Mouse (Mus musculus) midbrain, embryonic 15.5 days (tissue): ENCODE results near the gene Hk3. TPM values are rescaled to one million over a fixed set of nuclear protein-coding genes. Genes with fewer than 3 reads are reported as not detected.

ENCODE experiments used
- ATAC-seq: fragments of 200-750 bp; cut with Nextera tagmentation; replicated peaks from 2 replicates; pipeline ENCODE4 v1.8.0; 2017; ENCODE audit warnings: moderate TSS enrichment
- H3K27ac ChIP-seq: fragments of 300-500 bp; sonication (generic); 2 replicates; pipeline ENCODE4 v1.5.1; 2015; ENCODE audit warnings: mild to moderate bottlenecking, inconsistent platforms
- H3K27me3 ChIP-seq: fragments of 300-500 bp; sonication (generic); replicated peaks from 2 replicates; pipeline ENCODE4 v1.6.1; 2015; ENCODE audit warnings: inconsistent platforms
- H3K36me3 ChIP-seq: fragments of 300-500 bp; sonication (generic); replicated peaks from 2 replicates; pipeline ENCODE4 v1.6.1; 2015; ENCODE audit warnings: inconsistent platforms
- H3K4me1 ChIP-seq: fragments of 300-500 bp; sonication (generic); 2 replicates; pipeline ENCODE4 v1.6.1; 2015; ENCODE audit warnings: inconsistent platforms
- H3K4me2 ChIP-seq: fragments of 300-500 bp; sonication (generic); 2 replicates; pipeline ENCODE4 v1.6.1; 2015; ENCODE audit warnings: inconsistent platforms, mild to moderate bottlenecking, moderate library complexity
- H3K4me3 ChIP-seq: fragments of 300-500 bp; sonication (generic); 2 replicates; pipeline ENCODE4 v1.5.1; 2015; ENCODE audit warnings: mild to moderate bottlenecking, inconsistent platforms
- H3K9ac ChIP-seq: fragments of 300-500 bp; sonication (generic); 2 replicates; pipeline ENCODE4 v1.6.1; 2015; ENCODE audit warnings: mild to moderate bottlenecking, inconsistent platforms
- H3K9me3 ChIP-seq: fragments of 300-500 bp; sonication (generic); 2 replicates; pipeline ENCODE4 v1.6.1; 2016; ENCODE audit warnings: inconsistent platforms
- WGBS: fragments of 180-500 bp; shearing (Covaris S2); methylation state at CpG from one replicate; pipeline ENCODE4 v1.1.7; 2015; ENCODE audit warnings: mixed read lengths; 5-methylcytosine and 5-hydroxymethylcytosine counted together
- polyA plus RNA-seq: library from polyadenylated mRNA; unstranded; fragments of >200 nt; fragmentation: Nextera tagmentation; extraction: Ambion mirVana; gene quantifications from 2 replicates; pipeline ENCODE4 v1.2.1, GENCODE M21; 2015

Gene Hk3
- 1.3 and 1.4 TPM in 2 replicates for polyA plus RNA-seq

DNA sequence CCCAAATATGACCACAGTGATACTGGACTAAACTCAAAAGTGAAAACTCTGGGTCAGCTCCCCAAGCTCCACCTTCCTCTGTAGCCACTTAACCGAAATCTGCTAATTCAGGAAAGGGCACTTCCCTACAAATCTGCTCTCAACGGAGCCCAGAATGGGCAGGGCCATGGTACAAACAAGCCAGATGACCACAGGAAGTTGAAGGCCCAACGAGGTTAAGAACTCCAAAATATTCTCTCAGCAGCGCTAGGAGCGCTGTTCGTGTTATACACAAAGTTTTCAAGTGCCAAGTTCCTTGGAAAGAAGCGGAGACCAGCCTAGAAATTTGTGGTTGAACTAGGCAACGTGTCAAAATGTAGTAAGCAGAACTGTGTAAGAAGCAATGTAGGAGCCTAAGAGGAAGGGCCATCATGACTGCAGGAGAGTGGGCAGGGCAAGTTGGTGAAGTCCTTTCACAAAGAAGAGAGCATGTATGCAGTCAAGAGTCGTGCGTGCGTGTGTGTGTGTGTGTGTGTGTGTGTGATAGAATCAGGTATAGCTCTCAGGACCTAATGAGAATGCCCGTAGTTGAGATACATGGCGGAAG is at the start of gene Hk3:
Gene Hk3, minus strand, starts transcription at position 192 of the 586 bp plus-strand sequence.
- no peak for ATAC-seq
- Histone ChIP-seq H3K9me3 (no peaks in the 10 kb centered on the region), H3K4me3 (no peak within 1 kb of the TSS), H3K36me3 (no peaks in the 10 kb centered on the region), H3K27me3 (no peaks in the 10 kb centered on the region), H3K4me1 (no peaks in the 10 kb centered on the region), H3K27ac (no peak within 1 kb of the TSS), H3K9ac (no peak within 1 kb of the TSS), H3K4me2 (no peak within 1 kb of the TSS)
- 94% methylated on average over 13 of the region's 13 CpGs for WGBS

DNA sequence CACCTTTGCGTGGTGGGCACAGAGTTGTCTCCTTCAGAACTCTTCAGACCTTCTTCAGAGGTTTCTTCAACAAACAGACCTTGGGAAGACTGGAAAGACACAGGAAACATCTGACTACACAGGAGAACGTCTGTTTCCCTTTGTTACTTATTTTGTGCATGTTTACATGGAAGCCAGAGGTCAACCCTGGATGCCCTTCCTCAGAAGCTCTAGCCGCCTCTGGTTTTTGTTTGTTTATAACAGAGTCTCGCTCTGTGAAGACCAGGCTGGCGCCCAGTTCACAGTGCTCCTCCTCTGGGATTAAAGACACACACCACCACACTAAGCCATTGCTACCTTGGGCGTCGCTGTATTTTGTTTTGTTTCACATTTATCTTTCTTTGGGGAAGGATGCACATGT is 48.5 kb upstream of the Hk3 start:
- H3K4me3 ChIP-seq, result no peak overlapping the region
- no peaks in the 10 kb centered on the region for H3K9me3 ChIP-seq
- no peak overlapping the region for H3K4me2 ChIP-seq
- no peak for ATAC-seq
- no peaks in the 10 kb centered on the region for H3K4me1 ChIP-seq
- no peak overlapping the region for H3K27ac ChIP-seq
- no peaks in the 10 kb centered on the region for H3K27me3 ChIP-seq
- H3K9ac ChIP-seq, result no peak overlapping the region
- 76% methylated on average over 7 of the region's 7 CpGs for WGBS
- no peaks in the 10 kb centered on the region for H3K36me3 ChIP-seq

DNA sequence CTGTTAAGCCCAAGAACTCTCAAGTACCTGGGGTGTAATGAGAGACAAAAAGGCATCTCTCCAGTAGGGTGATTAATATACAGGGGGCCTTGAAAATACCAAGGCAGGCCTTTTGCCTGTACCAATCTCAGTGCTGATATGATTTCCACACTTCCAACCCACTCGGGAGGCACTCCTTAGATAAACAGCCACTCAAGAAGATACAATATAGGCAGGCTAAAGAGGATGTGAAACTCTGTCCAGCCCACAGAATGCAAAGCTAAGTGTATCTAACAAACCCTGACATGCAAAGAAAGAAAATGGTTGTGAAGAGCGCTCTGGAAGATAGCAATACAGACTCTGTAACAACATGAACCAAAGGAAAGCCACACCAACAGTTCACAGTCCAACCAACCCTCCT is 42.1 kb upstream of the Hk3 start:
- ATAC-seq, result no peak
- Histone ChIP-seq H3K27me3 (no peaks in the 10 kb centered on the region), H3K4me3 (no peak overlapping the region), H3K36me3 (no peaks in the 10 kb centered on the region), H3K9ac (no peak overlapping the region), H3K9me3 (no peaks in the 10 kb centered on the region), H3K27ac (no peak overlapping the region), H3K4me1 (no peaks in the 10 kb centered on the region), H3K4me2 (no peak overlapping the region)
- 80% methylated on average over 2 of the region's 2 CpGs for WGBS

DNA sequence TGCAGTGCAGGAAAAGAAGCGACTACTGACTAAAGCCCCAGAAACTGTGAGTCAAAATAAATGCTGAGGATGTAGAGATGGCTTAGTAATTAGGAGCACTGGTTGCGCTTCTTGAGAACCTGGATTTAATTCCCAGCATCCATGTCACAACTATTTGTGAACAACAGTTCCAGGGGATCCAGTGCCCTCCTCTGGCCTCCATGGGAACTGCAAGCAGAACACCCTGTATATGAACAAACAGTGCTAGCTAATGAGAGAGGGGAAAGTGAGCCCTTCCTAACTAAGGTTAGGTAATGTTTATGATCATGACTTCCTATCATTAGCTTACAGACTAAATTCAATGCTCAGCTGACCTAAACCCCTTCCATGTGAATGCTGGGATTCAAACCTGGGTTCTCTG is 36.9 kb upstream of the Hk3 start:
- no peaks in the 10 kb centered on the region for H3K4me1 ChIP-seq
- WGBS, result 93% methylated on average over 2 of the region's 2 CpGs

DNA sequence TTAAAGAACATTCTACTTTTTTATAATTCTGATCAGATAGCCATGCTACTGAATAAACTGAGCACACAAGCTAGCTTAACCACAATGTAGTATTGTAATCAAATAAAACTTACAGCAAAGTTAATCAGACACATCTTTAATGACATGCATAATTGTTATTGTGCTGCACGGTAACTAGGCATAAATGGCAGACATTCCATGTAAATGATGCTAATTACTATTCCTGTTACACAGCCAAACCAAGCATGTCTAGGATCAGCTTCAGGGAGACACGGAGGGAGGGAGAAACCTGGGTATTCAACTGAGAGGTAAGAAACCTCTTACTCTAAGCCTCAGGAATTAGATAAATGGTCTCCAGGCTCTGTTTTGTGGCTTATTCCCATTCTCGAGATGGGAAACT is 26.5 kb upstream of the Hk3 start:
- Histone ChIP-seq H3K9ac (no peak overlapping the region), H3K9me3 (no peaks in the 10 kb centered on the region), H3K27ac (no peak overlapping the region), H3K4me1 (no peaks in the 10 kb centered on the region), H3K4me2 (no peak overlapping the region), H3K4me3 (no peak overlapping the region), H3K27me3 (no peaks in the 10 kb centered on the region), H3K36me3 (no peaks in the 10 kb centered on the region)
- 55% methylated on average over 3 of the region's 3 CpGs for whole genome bisulfite sequencing
- no peak for ATAC-seq

More for the DNA sequence above, 36.9 kb upstream of the Hk3 start:
- Histone ChIP-seq H3K27me3 (no peaks in the 10 kb centered on the region), H3K9ac (no peak overlapping the region), H3K36me3 (no peaks in the 10 kb centered on the region), H3K9me3 (no peaks in the 10 kb centered on the region), H3K4me2 (no peak overlapping the region), H3K27ac (no peak overlapping the region), H3K4me3 (no peak overlapping the region)
- no peak for ATAC-seq

DNA sequence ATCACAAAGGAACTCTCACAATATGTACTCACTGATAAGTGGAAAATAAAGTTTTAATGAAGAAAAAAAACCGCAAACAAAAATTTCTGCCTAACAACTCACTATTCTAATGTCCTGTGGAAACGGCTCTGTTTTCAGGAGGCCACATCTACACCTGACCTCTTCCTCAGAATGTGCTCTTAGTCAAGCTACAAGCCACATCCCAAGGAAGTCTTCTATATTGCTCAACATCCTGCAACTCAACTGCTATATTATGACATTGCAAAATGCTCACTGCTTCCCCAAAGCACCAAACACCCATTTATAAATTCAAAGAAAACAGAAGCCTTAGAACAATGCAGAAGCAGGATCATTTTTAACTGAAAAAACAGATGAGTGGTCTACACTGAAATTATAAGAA is 18.8 kb upstream of the Hk3 start:
- H3K36me3 ChIP-seq, result 0 out of 2 replicates have a peak, but pooled peaks cover 5% of the 10 kb centered on the region
- H3K27ac ChIP-seq, result no peak overlapping the region
- H3K9me3 ChIP-seq, result no peaks in the 10 kb centered on the region
- no peak overlapping the region for H3K4me3 ChIP-seq
- no peak overlapping the region for H3K9ac ChIP-seq
- H3K4me2 ChIP-seq, result no peak overlapping the region
- ATAC-seq, result no peak
- 100% methylated on average over 2 of the region's 2 CpGs for WGBS
- no peaks in the 10 kb centered on the region for H3K27me3 ChIP-seq
- no peaks in the 10 kb centered on the region for H3K4me1 ChIP-seq

DNA sequence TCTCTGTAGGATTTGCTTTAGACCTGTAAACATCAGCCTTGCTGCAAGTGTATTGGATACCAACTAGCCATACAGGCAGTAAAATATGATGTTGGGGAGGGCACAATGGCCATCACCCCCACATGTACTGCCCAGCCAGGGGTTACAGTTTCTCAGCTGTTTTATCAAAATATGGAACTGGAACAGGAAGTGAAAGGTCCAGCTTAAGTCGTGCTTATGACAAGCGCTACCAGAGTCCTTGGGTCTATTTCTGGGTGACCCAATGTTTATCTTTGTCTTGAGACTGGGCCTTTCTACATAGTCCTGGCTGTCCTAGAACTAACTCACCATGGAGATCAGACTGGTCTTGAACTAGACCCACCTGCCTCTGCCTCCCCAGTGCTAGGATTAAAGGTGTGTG is 3.0 kb upstream of the Hk3 start:
- Histone ChIP-seq H3K27me3 (no peaks in the 10 kb centered on the region), H3K9ac (no peak overlapping the region), H3K27ac (no peak overlapping the region), H3K4me2 (no peak overlapping the region), H3K4me3 (no peak overlapping the region), H3K36me3 (no peaks in the 10 kb centered on the region), H3K4me1 (no peaks in the 10 kb centered on the region), H3K9me3 (no peaks in the 10 kb centered on the region)
- ATAC-seq, result no peak
- 96% methylated on average over 2 of the region's 2 CpGs for WGBS

DNA sequence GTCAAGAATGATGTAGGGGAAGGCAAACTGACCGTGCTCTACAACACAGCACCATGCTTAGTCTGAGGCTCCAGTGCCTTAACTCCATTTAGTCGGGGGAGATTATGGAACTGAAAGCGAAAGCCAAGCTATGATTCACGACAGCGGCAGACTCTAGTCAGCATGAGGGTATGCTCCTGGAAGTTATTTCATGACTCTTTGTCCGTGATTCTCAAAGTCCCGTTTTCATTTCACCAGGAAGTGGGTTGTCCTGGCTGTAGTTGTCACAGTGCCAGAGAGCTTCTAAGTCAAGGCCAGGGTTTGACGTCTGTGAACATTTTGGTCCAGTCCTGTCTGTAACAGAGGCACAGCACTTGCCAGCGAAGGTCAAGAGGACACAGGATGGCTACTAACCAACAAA is 1.5 kb upstream of the Hk3 start:
- Histone ChIP-seq H3K27me3 (no peaks in the 10 kb centered on the region), H3K9ac (no peak overlapping the region), H3K36me3 (no peaks in the 10 kb centered on the region), H3K4me2 (no peak overlapping the region), H3K4me1 (no peaks in the 10 kb centered on the region), H3K4me3 (no peak overlapping the region), H3K27ac (no peak overlapping the region), H3K9me3 (no peaks in the 10 kb centered on the region)
- 85% methylated on average over 9 of the region's 9 CpGs for WGBS
- ATAC-seq, result no peak

DNA sequence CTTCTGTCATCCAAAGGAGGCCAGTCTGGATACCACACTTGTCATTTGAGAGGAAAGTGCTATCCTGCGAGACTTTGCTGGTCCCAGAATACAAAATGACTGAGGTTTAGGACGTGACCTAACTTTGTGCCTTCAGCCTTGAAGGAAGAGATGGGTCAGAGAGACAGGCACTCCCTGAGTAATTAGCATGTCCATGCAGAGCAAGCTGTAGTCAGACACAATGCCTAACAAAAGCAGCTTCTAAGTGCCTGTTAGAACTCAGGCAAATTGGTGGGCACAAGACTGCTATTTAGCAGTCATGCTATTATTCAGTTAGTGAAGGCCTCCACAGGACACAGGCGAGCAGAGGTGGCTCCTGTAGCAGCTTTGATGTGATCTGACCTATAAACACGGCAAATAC is 1.1 kb upstream of the Hk3 start:
- 48% methylated on average over 4 of the region's 4 CpGs for WGBS
- Histone ChIP-seq H3K4me2 (no peak overlapping the region), H3K4me3 (no peak overlapping the region)

DNA sequence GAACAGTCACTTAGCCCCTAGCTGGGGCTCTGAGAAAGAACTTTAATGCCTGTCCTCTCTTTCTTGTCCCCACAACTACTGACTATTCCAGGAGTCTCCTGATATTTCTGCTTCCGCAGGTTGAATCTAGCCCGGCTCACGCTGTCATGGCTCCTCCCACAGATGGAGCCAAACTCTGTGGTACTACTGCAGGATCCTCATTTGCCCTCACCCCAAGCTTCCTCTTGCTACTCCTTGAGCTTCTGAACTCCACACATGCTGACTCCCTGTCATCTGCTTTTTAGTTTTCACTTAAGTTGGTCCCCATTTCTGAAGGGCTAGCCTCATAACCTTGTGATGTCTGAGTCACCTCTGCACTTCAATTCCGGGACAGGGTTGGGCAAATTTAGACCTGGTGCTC is 1.1 kb downstream of the Hk3 start:
- H3K9ac ChIP-seq, result no peak overlapping the region
- H3K4me1 ChIP-seq, result no peaks in the 10 kb centered on the region
- H3K4me3 ChIP-seq, result no peak overlapping the region
- no peaks in the 10 kb centered on the region for H3K27me3 ChIP-seq
- H3K9me3 ChIP-seq, result no peaks in the 10 kb centered on the region
- no peaks in the 10 kb centered on the region for H3K36me3 ChIP-seq
- 91% methylated on average over 4 of the region's 4 CpGs for WGBS
- no peak for ATAC-seq
- no peak overlapping the region for H3K4me2 ChIP-seq
- no peak overlapping the region for H3K27ac ChIP-seq

More for the DNA sequence above, 1.1 kb upstream of the Hk3 start:
- no peaks in the 10 kb centered on the region for H3K9me3 ChIP-seq
- H3K9ac ChIP-seq, result no peak overlapping the region
- no peaks in the 10 kb centered on the region for H3K36me3 ChIP-seq
- H3K4me1 ChIP-seq, result no peaks in the 10 kb centered on the region
- no peaks in the 10 kb centered on the region for H3K27me3 ChIP-seq
- no peak overlapping the region for H3K27ac ChIP-seq
- ATAC-seq, result no peak

DNA sequence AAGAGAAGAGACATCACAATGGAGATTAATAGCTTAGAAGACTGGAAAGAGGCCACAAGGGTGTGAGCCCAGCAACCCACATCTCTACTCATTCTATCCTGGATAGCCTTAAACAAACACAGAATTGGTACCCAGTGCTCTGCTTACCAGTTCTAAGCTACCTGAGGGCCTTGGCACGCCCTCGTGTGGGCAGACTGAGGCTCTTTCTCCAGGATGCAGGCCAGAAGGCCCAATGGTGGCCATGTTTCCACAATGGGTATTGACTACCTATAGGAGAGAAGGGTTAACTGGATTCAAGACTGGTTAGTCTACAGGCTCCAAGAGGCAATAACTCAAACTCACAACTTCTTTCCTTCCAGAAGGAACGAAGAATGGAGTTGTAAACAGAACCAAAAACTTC is 2.0 kb downstream of the Hk3 start:
- Histone ChIP-seq H3K4me1 (no peaks in the 10 kb centered on the region), H3K27me3 (no peaks in the 10 kb centered on the region), H3K27ac (no peak overlapping the region), H3K9me3 (no peaks in the 10 kb centered on the region), H3K4me2 (no peak overlapping the region), H3K9ac (no peak overlapping the region), H3K4me3 (no peak overlapping the region), H3K36me3 (no peaks in the 10 kb centered on the region)
- 71% methylated on average over 3 of the region's 3 CpGs for WGBS
- ATAC-seq, result no peak

DNA sequence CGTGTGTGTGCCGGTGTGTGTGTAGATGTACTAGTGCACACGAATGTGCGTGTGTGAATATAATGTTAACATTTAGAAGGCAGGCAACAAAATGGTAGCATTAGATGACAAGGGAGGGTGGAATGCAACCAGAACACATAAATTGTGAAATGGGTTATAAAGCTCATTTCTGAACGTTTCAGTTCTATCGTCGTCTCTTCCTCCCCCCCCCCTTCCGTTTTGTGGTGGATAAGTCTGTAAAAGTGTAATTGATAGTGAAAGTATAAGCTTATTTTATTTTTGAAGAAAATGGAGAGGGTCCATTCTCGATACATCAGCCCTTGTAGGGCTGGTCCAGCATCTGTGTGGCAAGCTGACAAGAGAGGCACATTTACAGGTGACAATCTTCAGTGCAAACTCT is 2.5 kb downstream of the Hk3 start:
- H3K4me3 ChIP-seq, result no peak overlapping the region
- H3K27me3 ChIP-seq, result no peaks in the 10 kb centered on the region
- 89% methylated on average over 9 of the region's 9 CpGs for WGBS
- no peak overlapping the region for H3K4me2 ChIP-seq
- no peaks in the 10 kb centered on the region for H3K9me3 ChIP-seq
- no peak for ATAC-seq
- no peak overlapping the region for H3K9ac ChIP-seq
- H3K4me1 ChIP-seq, result no peaks in the 10 kb centered on the region
- H3K36me3 ChIP-seq, result no peaks in the 10 kb centered on the region
- H3K27ac ChIP-seq, result no peak overlapping the region

DNA sequence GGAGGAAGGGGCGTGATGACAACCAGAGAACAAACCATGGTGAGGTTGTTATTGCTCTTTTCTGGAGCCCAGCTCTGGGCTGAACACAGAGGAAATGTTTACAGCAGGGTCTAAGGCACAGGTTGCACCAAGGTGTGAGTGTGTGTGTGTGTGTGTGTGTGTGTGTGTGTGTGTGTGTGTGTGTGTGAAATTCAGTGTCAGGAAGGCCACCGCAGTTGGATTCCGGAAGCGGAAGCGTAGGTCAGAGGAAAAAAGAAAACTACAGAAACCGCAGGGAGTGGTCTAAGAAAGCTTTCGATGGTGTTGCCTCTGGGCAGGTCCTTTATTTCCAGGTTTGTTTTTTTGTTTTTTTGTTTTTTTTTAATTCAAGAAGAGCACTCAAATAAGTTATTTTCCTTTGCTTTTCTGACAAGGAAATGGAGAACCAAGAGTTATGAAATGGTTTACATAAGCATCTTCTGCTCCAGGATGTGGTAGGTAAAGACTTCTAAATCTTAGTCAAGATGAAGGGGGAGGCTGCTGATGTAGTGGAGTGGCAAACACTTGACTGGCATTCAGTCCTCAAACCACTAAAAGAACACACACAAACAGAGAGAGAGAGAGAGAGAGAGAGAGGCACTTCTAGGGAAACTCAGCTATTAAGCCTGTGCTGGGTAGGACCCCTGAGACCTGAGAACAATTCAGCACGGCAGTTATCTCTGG is 3.1 kb downstream of the Hk3 start:
- no peaks in the 10 kb centered on the region for H3K36me3 ChIP-seq
- WGBS, result 79% methylated on average over 8 of the region's 8 CpGs
- no peaks in the 10 kb centered on the region for H3K27me3 ChIP-seq
- H3K4me2 ChIP-seq, result no peak overlapping the region
- no peak overlapping the region for H3K9ac ChIP-seq
- no peak overlapping the region for H3K27ac ChIP-seq
- H3K4me3 ChIP-seq, result no peak overlapping the region
- no peak for ATAC-seq
- no peaks in the 10 kb centered on the region for H3K4me1 ChIP-seq
- no peaks in the 10 kb centered on the region for H3K9me3 ChIP-seq
